Mouse (Mus musculus) kidney, adult 9 months (tissue): Measurements from ENCODE around the gene Atp9a.
"Not testable (repeated sequence)": the region's sequence is repeated elsewhere in the genome, so short reads cannot be mapped to it uniquely, and the experiment has no call there.

Experiments used
- DNase-seq: peaks from one replicate; pipeline ENCODE4 v3.0.0; 2022

Gene Atp9a

GRCm38 (mm10) chr2:168742059-168742627 is at the start of gene Atp9a:
TSS of gene Atp9a (minus strand) at chr2:168742409.
- DNase-seq = peak; percentile 48

DNA sequence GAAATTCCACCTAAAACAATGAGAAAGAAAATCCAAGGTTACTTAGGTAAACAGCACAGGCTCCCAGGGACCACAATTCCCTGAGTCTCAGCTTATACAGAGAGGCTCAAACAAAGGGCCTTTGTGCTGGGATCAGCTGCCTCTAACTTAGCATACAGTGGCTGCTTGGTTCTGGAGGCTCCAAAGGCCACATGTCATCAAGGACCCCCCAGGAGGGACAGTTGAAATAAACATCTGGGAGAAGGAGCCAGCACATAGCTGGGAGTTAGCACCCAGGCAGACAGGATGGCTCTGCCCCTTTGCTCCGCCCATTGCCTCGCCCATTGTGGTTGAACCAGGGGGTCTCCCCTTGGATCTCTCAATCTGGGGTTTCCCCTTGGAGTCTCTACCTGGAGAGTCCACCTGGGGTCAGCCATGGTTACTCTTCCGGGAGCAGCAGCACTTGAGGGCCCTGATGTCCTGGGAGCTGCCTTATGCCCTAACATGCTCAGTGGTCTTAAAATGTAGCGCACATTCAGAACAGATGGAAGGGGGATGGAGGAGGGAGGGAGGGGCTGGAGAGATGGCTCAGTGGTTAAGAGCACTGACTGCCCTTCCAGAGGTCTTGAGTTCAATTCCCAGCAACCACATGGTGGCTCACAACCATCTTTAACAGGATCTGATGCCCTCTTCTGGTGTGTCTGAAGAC is 49.0 kb upstream of the Atp9a start:
- no peak for DNase-seq

GRCm38 (mm10) chr2:168786174-168786573 is 44.0 kb upstream of the Atp9a start:
- no peak for DNase-seq

- no peak for DNase-seq
Observed at GRCm38 (mm10) chr2:168780596-168780995, 38.4 kb upstream of the Atp9a start.

GRCm38 (mm10) chr2:168780024-168780423 is 37.8 kb upstream of the Atp9a start:
- DNase-seq = no peak

DNA sequence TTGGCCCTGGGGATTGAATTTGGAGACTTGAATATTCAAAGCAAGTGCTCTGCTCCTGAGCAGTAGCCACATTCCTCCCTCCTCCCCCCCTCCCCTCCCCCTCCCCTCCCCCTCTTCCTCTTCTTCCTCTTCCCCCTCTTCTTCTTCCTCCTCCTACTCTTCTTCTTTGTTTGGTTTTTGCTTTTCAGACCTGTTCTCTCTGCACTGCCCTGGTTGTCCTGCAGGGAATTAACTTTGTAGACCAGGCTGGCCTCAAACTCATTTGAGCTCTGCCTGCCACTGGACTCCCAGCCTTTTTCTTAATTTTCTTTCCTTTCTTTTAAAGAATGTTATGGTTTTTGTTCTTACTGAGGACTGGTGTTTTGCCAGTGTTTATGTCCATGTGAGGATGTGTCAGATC is 35.3 kb upstream of the Atp9a start:
- DNase-seq = no peak

- DNase-seq = no peak
Observed at GRCm38 (mm10) chr2:168776238-168776637, 34.0 kb upstream of the Atp9a start.

- no peak for DNase-seq
Observed at GRCm38 (mm10) chr2:168769259-168769658, 27.1 kb upstream of the Atp9a start.

DNA sequence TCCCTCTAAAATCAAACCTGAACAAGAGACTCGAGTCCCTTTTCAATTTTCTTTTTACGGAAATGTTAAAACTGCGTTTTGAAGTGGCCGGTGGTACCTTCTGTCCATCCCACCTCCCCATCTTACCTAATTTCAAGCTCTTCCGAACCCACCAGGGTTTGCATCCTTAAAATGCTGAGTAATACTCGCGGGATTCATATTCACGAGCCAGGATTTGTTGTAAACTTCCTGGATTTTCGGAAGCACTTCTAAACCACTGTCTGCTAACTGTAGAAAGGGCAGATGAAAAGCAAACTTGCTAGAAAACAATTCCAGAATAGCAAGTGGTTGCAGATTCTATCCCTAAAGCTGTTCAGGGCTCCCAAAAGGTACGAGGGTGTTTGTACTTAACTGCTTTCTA is 25.4 kb upstream of the Atp9a start, which contains the start of gene Sall4:
Gene Sall4 (minus strand): TSS at position 362 of the 400 bp plus-strand sequence.
- DNase-seq = no peak

DNA sequence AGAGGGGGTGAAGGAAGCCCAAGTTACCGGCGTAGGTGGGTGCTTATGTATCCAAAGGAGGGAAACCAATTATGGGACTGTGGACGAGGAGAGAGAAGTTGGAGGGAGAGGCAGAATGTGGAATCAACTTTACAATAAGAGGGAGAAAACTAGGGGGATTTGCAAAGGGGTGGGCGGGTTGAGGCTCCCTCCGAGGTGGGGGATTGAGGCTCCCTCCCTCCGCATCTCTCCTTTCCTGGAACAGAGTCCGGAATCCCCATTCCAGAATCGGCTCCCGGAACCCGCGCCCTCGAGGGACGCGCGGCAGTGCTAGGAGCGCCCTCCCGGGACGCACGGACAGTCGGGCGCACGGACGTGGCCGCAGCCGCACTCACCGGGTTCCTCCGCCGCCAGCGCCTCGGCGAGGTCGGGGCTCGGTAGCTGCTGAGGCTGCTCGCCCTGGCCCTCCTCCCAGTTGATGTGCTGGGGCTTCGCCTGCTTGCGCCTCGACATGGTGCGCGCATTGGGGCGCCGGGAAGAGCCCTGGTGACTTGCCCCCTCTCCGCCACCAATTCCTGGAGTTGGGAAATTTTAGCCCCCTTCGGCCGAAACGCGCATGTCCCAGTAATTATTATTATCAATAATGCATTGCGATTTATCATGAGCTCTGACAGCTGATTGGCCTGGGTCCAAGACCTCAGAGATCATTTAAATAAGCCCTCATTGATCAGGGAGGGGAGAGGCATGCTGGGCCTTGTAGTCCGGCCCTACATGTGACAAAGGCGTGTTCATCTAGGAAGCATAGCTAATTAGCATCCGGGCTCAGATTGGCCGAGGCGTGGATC is 24.5 kb upstream of the Atp9a start:
- no peak for DNase-seq

GRCm38 (mm10) chr2:168765696-168766537 is 23.7 kb upstream of the Atp9a start:
- no peak for DNase-seq

- DNase-seq = peak; percentile 52
Observed at GRCm38 (mm10) chr2:168765065-168765681, 23.0 kb upstream of the Atp9a start.

DNA sequence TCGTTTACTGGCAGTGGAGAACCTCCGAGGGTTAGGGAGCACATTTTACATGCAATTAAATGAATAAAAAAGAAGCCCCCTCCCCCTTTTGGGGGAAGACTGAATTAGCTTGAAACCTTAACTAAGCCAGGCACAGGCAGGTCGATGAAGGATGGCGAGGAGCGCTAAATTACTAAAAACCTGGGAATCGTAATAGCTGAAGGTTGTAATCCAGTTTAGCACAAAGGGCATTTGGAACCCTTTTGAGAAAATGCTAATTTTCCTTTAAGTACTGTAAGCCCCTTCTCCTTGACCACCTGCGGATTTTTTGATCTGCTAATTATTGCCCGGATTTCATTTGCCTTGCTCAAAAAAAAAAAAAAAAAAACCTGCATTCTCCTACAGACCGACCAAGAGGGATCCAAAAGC is 22.3 kb upstream of the Atp9a start:
- no peak for DNase-seq

DNA sequence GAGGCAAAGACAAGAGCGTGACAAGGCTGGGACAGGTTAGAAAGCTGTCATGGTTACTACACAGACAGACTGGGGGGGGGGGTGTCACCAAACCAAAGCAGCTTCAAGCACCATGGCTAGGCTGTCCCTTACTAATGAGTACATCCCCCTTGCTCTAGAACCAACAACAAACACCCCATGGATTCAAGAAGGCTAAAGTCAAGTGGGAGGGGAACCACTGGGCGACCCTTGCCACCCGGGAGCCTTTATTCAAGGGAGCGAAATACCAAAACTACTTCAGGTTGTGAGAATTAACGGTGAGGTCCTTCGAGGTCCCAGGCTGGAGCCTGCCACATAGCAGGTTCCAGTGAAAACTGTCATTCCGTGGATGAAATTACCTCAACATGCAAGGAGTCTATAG is 21.6 kb upstream of the Atp9a start:
- no peak for DNase-seq

DNA sequence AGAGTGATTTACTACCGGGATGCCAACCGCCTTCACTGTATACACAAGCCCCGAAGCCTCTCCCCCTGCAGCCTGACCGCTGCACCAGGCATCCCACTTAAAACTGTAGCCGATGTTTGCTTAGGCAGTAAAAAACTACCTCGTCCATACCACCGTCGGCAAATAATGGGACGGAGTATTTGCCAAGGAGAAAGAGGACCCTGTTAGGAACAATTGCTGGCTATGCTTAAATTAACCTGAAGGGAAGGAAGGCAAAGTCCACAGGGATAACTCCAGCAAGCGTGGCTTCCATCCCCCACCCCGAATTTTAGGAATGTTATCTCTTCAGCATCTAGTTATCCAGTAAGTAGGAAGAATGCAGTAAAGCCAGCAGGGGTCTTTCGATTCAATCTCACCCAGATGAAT is 20.2 kb upstream of the Atp9a start:
- no peak for DNase-seq

- DNase-seq = no peak
Observed at GRCm38 (mm10) chr2:168761954-168762353, 19.7 kb upstream of the Atp9a start.

DNA sequence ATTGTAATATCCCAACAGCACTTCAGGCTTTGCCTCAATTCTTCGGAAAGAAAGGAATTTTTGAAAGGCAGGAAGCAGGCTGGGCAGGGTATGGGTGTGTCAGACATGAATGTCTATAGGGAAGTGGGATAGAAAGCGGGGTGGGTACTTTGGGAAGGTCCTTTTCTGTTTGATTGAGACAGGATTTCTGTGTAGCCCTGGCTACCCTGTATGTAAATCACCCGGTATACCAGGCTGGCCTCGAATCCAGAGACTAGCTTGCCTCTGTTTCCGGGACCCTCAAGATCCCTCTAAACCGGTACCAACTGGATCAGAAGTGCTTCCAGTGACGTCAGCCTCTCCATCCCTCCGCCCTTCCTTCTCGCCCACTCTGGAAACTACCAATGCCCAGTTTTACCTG is 18.9 kb upstream of the Atp9a start:
- DNase-seq = no peak

DNA sequence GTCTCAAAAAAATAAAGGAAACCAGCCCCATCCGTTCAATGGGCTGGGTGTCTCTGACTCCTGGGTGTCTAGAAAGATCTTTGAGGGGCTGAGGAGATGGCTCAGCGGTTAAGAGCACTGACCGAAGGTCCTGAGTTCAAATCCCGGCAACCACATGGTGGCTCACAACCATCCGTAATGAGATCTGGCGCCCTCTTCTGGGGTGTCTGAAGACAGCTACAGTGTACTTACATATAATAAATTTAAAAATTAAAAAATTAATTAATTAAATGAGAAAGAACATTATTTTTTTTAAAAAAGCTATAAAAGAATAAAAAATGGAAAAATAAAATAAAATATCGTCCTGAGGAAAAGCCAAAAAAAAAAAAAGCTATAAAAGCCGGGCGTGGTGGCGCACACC is 2.2 kb upstream of the Atp9a start:
- DNase-seq = not testable (repeated sequence)

- peak; percentile 61 for DNase-seq
Observed at GRCm38 (mm10) chr2:168742649-168743048, 440 bp upstream of the Atp9a start.

- DNase-seq = peak; percentile 90
Observed at GRCm38 (mm10) chr2:168741273-168742058, 743 bp downstream of the Atp9a start.

DNA sequence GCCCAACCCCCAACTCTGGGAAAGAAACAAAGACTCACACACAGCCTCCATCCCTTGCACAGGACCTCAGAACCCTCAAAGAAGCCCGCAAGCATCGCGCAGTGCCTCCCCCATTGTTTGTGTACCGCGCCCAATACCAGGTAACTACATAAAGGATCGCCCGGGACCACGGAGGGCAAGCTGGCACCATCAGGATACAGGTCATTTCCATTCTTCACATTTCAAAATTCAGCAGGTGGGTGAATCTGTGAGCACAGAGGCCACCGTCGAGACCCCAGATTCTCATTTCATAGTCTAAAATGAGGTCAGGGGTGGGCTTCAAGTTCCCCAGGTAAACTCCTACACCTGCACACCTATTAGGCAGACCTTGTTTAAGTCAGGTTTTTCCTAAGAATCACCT is 1.7 kb downstream of the Atp9a start:
- no peak for DNase-seq

GRCm38 (mm10) chr2:168738854-168739253 is 3.4 kb downstream of the Atp9a start:
- DNase-seq = no peak
